Mouse (Mus musculus): ENCODE results near the gene Ror1. TPM values are rescaled to one million over a fixed set of nuclear protein-coding genes. Genes with fewer than 3 reads are reported as not detected.
A peak's percentile ranks its signal among the peaks of the same experiment; 100 is the strongest.

Gene Ror1
- polyA plus RNA-seq, 1 experiment from 2014 or later: 0.47 TPM

DNA sequence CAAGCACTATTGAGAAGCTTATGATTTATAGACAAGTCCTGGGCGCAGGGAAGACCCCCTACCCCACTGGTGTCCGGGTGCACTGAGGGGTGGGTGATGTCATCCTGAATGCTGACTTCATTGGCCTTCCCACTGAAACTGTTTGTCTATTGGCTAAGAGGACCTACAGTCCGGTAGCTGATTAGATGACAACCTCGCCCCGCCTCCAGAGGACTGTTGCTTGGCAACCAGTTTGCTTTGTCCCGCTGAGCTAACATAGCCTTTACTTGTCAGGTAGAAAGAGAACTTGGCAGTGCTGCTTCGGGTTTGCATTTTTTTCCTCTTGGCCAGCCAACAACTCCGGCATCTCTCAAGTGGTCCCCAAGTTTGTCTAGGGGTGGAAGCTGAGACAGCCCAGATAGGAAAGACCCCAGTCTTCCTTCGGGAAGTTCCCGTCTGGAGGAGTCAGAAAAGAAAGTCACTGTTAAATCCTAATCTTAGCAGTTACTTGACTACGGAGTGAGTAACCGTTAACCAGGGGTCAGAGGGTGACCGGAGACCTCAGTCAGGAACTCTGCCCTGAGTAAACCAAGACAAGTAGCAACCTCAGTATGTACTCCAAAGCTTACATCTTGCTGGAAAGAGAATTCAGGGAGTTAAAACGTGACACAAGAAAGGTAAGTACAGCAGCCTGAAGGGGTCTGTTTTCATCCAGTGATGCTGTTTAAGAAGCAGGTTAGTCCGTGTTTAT, 383.2 kb downstream of the Ror1 start, which contains the start of gene Ube2u:
Gene Ube2u, plus strand, starts transcription at position 258 of the 730 bp plus-strand sequence.
- peak; percentile 96 for ATAC-seq (ENCODE audit: low read depth)
- no peaks in the 10 kb centered on the region for H3K9me3 ChIP-seq (ENCODE audit: control insufficient read depth, low read length)
- no peaks in the 10 kb centered on the region for H3K27me3 ChIP-seq (ENCODE audit: control insufficient read depth, insufficient read depth, low read length)
- no peak within 1 kb of the TSS for H3K4me3 ChIP-seq (ENCODE audit: low read depth, low read length)
- 31% methylated on average over 15 of the region's 15 CpGs for WGBS
- no peak within 1 kb of the TSS for H3K9ac ChIP-seq (replicated peaks; ENCODE audit: low read depth, low read length)
- no peak within 1 kb of the TSS for H3K27ac ChIP-seq (ENCODE audit: low read depth, low read length)
- no peaks in the 10 kb centered on the region for H3K4me1 ChIP-seq (ENCODE audit: control insufficient read depth, insufficient read depth, low read length)
- H3K36me3 ChIP-seq (ENCODE audit: control insufficient read depth, insufficient read depth, low read length): no peaks in the 10 kb centered on the region
- peak within 1 kb of the TSS; percentile 35 for H3K4me2 ChIP-seq (ENCODE audit: low read depth, low read length)

DNA sequence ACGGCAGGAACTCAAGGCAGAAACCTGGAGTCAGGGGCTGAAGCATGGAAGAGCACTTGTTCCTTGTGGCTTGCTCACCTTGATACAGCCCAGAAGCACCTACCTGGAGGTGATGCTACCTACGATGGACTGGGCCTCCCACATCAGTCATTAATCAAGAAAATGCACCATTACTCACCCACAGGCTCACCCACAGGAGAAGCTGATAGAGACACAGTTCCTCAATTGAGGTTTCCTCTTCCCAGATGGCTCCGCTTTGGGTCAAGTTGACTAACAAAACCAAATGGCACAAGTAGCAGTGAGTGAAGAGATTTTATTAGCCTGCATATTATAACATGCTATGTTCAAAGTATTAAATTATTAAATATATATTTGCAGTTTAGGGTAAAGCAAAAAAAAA, 392.9 kb downstream of the Ror1 start:
- ATAC-seq (ENCODE audit: low read depth): no peak
- H3K9ac ChIP-seq (replicated peaks; ENCODE audit: low read depth, low read length): no peak overlapping the region
- H3K27me3 ChIP-seq (ENCODE audit: control insufficient read depth, insufficient read depth, low read length): no peaks in the 10 kb centered on the region
- no peaks in the 10 kb centered on the region for H3K9me3 ChIP-seq (ENCODE audit: control insufficient read depth, low read length)
- H3K4me2 ChIP-seq (ENCODE audit: low read depth, low read length): no peak overlapping the region
- no peaks in the 10 kb centered on the region for H3K4me1 ChIP-seq (ENCODE audit: control insufficient read depth, insufficient read depth, low read length)
- H3K36me3 ChIP-seq (ENCODE audit: control insufficient read depth, insufficient read depth, low read length): no peaks in the 10 kb centered on the region
- H3K4me3 ChIP-seq (ENCODE audit: low read depth, low read length): no peak overlapping the region
- no peak overlapping the region for H3K27ac ChIP-seq (ENCODE audit: low read depth, low read length)
- 91% methylated on average over 3 of the region's 3 CpGs for WGBS

Other genes starting within 250 kb of the Ror1 start
- gene Pgm1, start 166.4 kb upstream of the Ror1 start, polyA plus RNA-seq (2014; fragmentation: Nextera tagmentation; extraction: Ambion mirVana): 77.1 and 86.5 TPM in 2 replicates
- 10.6 and 15.9 TPM in 2 replicates for gene Itgb3bp, start 166.0 kb upstream of the Ror1 start, polyA plus RNA-seq (2014; fragmentation: Nextera tagmentation; extraction: Ambion mirVana)